Mouse (Mus musculus): ENCODE measurements around the gene Scrt2. TPM values are rescaled to one million over a fixed set of nuclear protein-coding genes. Genes with fewer than 3 reads are reported as not detected.
"Not testable (repeated sequence)": the region's sequence is repeated elsewhere in the genome, so short reads cannot be mapped to it uniquely, and the experiment has no call there.

Scrt2 gene
- polyA plus RNA-seq, 1 experiment from 2014 or later, result 16.9 TPM

- peaks cover 39% of the 10 kb centered on the region for H3K4me1 ChIP-seq (replicated peaks; ENCODE audit: control insufficient read depth, insufficient read depth, low read length)
- H3K4me2 ChIP-seq (ENCODE audit: low read length), result no peak overlapping the region
- H3K9me3 ChIP-seq (ENCODE audit: control insufficient read depth, low read length), result no peaks in the 10 kb centered on the region
- H3K4me3 ChIP-seq (replicated peaks; ENCODE audit: low read length), result no peak overlapping the region
- H3K27ac ChIP-seq (ENCODE audit: low read length), result 0 out of 2 replicates have a peak overlapping the region, but pooled peaks have one; percentile 8
- H3K27me3 ChIP-seq (replicated peaks; ENCODE audit: control insufficient read depth, insufficient read depth, low read length), result no peaks in the 10 kb centered on the region
- WGBS, result 70% methylated on average over 1 of the region's 1 CpGs
- no peaks in the 10 kb centered on the region for H3K36me3 ChIP-seq (ENCODE audit: control insufficient read depth, insufficient read depth)
- no peak overlapping the region for H3K9ac ChIP-seq (replicated peaks; ENCODE audit: low read depth, low read length)
- ATAC-seq, result peak; percentile 23; the same call in 1 of the 2 replicates
Measured at GRCm38 (mm10) chr2:152055406-152055805, 25.9 kb upstream of the Scrt2 start.

DNA sequence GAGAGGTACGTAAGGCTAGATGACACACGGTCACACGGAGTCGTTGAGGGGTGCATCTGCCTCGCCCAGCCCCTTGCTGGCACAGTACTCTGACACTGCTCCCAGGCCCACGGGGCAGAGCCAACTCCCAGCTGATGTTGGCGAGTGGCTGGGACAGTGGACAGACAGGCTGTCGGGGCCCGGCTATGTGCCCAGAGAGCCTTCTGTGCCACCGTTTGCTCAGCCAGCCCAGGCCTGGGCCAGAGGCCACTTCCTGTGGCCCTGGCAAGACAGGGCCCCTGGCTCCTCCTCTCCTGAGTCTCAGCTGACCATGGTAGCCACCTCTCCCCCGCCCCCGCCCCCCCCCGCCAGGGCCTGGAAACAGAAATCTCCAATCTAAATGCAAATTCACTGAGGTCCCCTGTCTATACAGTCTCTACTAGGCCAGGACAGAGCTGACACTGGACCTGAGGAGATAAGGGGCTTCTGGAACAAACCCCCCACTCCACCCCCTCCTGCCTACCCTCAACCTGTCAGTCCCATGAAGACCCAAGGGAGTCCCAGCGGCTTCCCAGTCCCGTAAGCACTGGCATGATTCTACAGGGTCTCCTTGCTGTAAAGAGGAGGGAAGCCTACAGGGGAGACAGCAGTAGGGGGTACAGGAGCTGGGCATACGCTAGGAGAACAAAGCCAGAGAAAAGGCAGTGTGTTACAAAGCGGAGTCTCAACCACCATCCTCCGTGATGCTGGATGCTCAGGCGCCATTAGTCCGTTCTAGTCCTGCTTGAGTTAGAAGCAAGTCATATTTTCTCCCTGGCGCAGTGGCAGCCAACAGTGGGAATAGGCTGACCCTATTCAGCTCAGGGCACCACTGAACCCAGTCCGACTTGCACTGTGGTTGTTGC lies 24.7 kb upstream of the Scrt2 start:
- H3K27ac ChIP-seq (ENCODE audit: low read length), result peak overlapping the region; percentile 29; the same call in 1 of the 2 replicates
- H3K4me1 ChIP-seq (replicated peaks; ENCODE audit: control insufficient read depth, insufficient read depth, low read length), result peaks cover 27% of the 10 kb centered on the region
- H3K4me3 ChIP-seq (replicated peaks; ENCODE audit: low read length), result no peak overlapping the region
- peak; percentile 52 for ATAC-seq
- WGBS, result 55% methylated on average over 19 of the region's 22 CpGs
- no peaks in the 10 kb centered on the region for H3K9me3 ChIP-seq (ENCODE audit: control insufficient read depth, low read length)
- H3K36me3 ChIP-seq (ENCODE audit: control insufficient read depth, insufficient read depth), result no peaks in the 10 kb centered on the region
- no peaks in the 10 kb centered on the region for H3K27me3 ChIP-seq (replicated peaks; ENCODE audit: control insufficient read depth, insufficient read depth, low read length)
- no peak overlapping the region for H3K4me2 ChIP-seq (ENCODE audit: low read length)
- 0 out of 2 replicates have a peak overlapping the region, but pooled peaks have one; percentile 19 for H3K9ac ChIP-seq (replicated peaks; ENCODE audit: low read depth, low read length)

- Histone ChIP-seq H3K9me3 (ENCODE audit: control insufficient read depth, low read length) (no peaks in the 10 kb centered on the region), H3K4me1 (replicated peaks; ENCODE audit: control insufficient read depth, insufficient read depth, low read length) (peaks cover 22% of the 10 kb centered on the region), H3K27me3 (replicated peaks; ENCODE audit: control insufficient read depth, insufficient read depth, low read length) (no peaks in the 10 kb centered on the region), H3K27ac (ENCODE audit: low read length) (no peak overlapping the region), H3K9ac (replicated peaks; ENCODE audit: low read depth, low read length) (0 out of 2 replicates have a peak overlapping the region, but pooled peaks have one; percentile 19), H3K4me3 (replicated peaks; ENCODE audit: low read length) (no peak overlapping the region), H3K4me2 (ENCODE audit: low read length) (no peak overlapping the region), H3K36me3 (ENCODE audit: control insufficient read depth, insufficient read depth) (no peaks in the 10 kb centered on the region)
- WGBS, result 71% methylated on average over 9 of the region's 9 CpGs
- no peak for ATAC-seq
Measured at GRCm38 (mm10) chr2:152057252-152057563, 24.1 kb upstream of the Scrt2 start.

DNA sequence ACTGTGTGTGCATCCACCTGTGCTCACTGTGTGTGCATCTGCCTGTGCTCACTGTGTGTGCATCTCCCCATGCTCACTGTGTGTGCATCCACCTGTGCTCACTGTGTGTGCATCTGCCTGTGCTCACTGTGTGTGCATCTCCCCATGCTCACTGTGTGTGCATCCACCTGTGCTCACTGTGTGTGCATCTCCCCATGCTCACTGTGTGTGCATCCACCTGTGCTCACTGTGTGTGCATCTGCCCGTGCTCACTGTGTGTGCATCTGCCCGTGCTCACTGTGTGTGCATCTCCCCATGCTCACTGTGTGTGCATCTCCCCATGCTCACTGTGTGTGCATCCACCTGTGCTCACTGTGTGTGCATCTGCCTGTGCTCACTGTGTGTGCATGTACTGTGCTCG lies 18.5 kb upstream of the Scrt2 start:
- ATAC-seq; H3K9me3 ChIP-seq (ENCODE audit: control insufficient read depth, low read length); H3K27ac ChIP-seq (ENCODE audit: low read length); H3K4me3 ChIP-seq (replicated peaks; ENCODE audit: low read length); H3K9ac ChIP-seq (replicated peaks; ENCODE audit: low read depth, low read length); H3K4me1 ChIP-seq (replicated peaks; ENCODE audit: control insufficient read depth, insufficient read depth, low read length); H3K36me3 ChIP-seq (ENCODE audit: control insufficient read depth, insufficient read depth); H3K4me2 ChIP-seq (ENCODE audit: low read length); H3K27me3 ChIP-seq (replicated peaks; ENCODE audit: control insufficient read depth, insufficient read depth, low read length): not testable (repeated sequence)
- WGBS, result 91% methylated on average over 3 of the region's 3 CpGs

GRCm38 (mm10) chr2:152068660-152069433 lies 12.5 kb upstream of the Scrt2 start:
- Histone ChIP-seq H3K4me1 (replicated peaks; ENCODE audit: control insufficient read depth, insufficient read depth, low read length) (peaks cover 16% of the 10 kb centered on the region), H3K9ac (replicated peaks; ENCODE audit: low read depth, low read length) (peak overlapping the region; percentile 12; the same call in 1 of the 2 replicates), H3K36me3 (ENCODE audit: control insufficient read depth, insufficient read depth) (no peaks in the 10 kb centered on the region), H3K4me3 (replicated peaks; ENCODE audit: low read length) (no peak overlapping the region), H3K27me3 (replicated peaks; ENCODE audit: control insufficient read depth, insufficient read depth, low read length) (no peaks in the 10 kb centered on the region), H3K4me2 (ENCODE audit: low read length) (no peak overlapping the region), H3K9me3 (ENCODE audit: control insufficient read depth, low read length) (no peaks in the 10 kb centered on the region), H3K27ac (ENCODE audit: low read length) (peak overlapping the region; percentile 80)
- peak; percentile 96 for ATAC-seq
- 10% methylated on average over 11 of the region's 11 CpGs for WGBS

GRCm38 (mm10) chr2:152069434-152069786 lies 11.9 kb upstream of the Scrt2 start:
- peak overlapping the region; percentile 12; the same call in 1 of the 2 replicates for H3K9ac ChIP-seq (replicated peaks; ENCODE audit: low read depth, low read length)
- WGBS, result 26% methylated on average over 9 of the region's 9 CpGs

GRCm38 (mm10) chr2:152069941-152070340 lies 11.4 kb upstream of the Scrt2 start:
- no peak overlapping the region for H3K4me2 ChIP-seq (ENCODE audit: low read length)
- no peaks in the 10 kb centered on the region for H3K36me3 ChIP-seq (ENCODE audit: control insufficient read depth, insufficient read depth)
- peaks cover 17% of the 10 kb centered on the region for H3K4me1 ChIP-seq (replicated peaks; ENCODE audit: control insufficient read depth, insufficient read depth, low read length)
- ATAC-seq, result no peak
- H3K27ac ChIP-seq (ENCODE audit: low read length), result peak overlapping the region; percentile 80
- no peaks in the 10 kb centered on the region for H3K9me3 ChIP-seq (ENCODE audit: control insufficient read depth, low read length)
- no peak overlapping the region for H3K9ac ChIP-seq (replicated peaks; ENCODE audit: low read depth, low read length)
- WGBS, result 62% methylated on average over 2 of the region's 2 CpGs
- no peak overlapping the region for H3K4me3 ChIP-seq (replicated peaks; ENCODE audit: low read length)
- no peaks in the 10 kb centered on the region for H3K27me3 ChIP-seq (replicated peaks; ENCODE audit: control insufficient read depth, insufficient read depth, low read length)

More at GRCm38 (mm10) chr2:152069434-152069786, 11.9 kb upstream of the Scrt2 start:
- no peak overlapping the region for H3K4me3 ChIP-seq (replicated peaks; ENCODE audit: low read length)
- no peak overlapping the region for H3K4me2 ChIP-seq (ENCODE audit: low read length)
- ATAC-seq, result no peak
- H3K27ac ChIP-seq (ENCODE audit: low read length), result peak overlapping the region; percentile 80
- no peaks in the 10 kb centered on the region for H3K27me3 ChIP-seq (replicated peaks; ENCODE audit: control insufficient read depth, insufficient read depth, low read length)
- peaks cover 16% of the 10 kb centered on the region for H3K4me1 ChIP-seq (replicated peaks; ENCODE audit: control insufficient read depth, insufficient read depth, low read length)
- no peaks in the 10 kb centered on the region for H3K9me3 ChIP-seq (ENCODE audit: control insufficient read depth, low read length)
- H3K36me3 ChIP-seq (ENCODE audit: control insufficient read depth, insufficient read depth), result no peaks in the 10 kb centered on the region

GRCm38 (mm10) chr2:152074521-152074920 lies 6.8 kb upstream of the Scrt2 start:
- WGBS, result 75% methylated on average over 2 of the region's 2 CpGs
- ATAC-seq, result no peak

DNA sequence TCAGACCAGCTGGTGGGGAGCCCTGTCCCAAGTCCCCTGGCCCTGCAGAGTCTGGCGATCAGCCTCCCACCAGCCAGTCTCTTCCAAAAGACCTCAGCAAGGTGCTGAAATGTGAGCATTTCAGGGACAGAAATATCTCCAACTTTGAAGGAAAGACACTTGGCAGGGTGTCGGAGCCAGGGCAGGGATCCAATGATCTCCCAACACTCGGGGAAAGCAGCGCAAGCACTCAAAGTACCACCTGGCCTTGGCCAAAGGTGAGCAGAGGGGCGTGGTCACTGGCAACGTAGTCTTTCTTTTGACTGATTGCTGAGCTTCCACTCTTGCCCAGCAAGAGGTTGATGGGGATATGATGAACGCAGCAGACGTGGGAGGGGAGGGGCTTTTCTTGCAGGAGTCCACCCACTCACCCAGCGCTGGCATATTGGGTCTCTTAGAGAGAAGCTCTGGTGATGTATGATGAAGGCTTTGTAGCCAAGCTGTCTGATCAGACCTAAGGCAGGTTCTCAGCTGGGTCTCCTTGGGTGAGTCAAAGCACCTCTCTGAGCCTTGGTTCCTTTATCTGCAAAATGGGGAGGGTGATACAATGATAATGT lies 5.9 kb upstream of the Scrt2 start:
- Histone ChIP-seq H3K27me3 (replicated peaks; ENCODE audit: control insufficient read depth, insufficient read depth, low read length) (no peaks in the 10 kb centered on the region), H3K4me2 (ENCODE audit: low read length) (no peak overlapping the region), H3K9ac (replicated peaks; ENCODE audit: low read depth, low read length) (no peak overlapping the region), H3K4me3 (replicated peaks; ENCODE audit: low read length) (no peak overlapping the region), H3K4me1 (replicated peaks; ENCODE audit: control insufficient read depth, insufficient read depth, low read length) (peaks cover 25% of the 10 kb centered on the region), H3K27ac (ENCODE audit: low read length) (no peak overlapping the region), H3K9me3 (ENCODE audit: control insufficient read depth, low read length) (no peaks in the 10 kb centered on the region), H3K36me3 (ENCODE audit: control insufficient read depth, insufficient read depth) (no peaks in the 10 kb centered on the region)
- ATAC-seq, result no peak
- 52% methylated on average over 9 of the region's 9 CpGs for whole genome bisulfite sequencing

More at GRCm38 (mm10) chr2:152074521-152074920, 6.8 kb upstream of the Scrt2 start:
- H3K4me3 ChIP-seq (replicated peaks; ENCODE audit: low read length), result no peak overlapping the region
- no peak overlapping the region for H3K27ac ChIP-seq (ENCODE audit: low read length)
- H3K9me3 ChIP-seq (ENCODE audit: control insufficient read depth, low read length), result no peaks in the 10 kb centered on the region
- H3K4me1 ChIP-seq (replicated peaks; ENCODE audit: control insufficient read depth, insufficient read depth, low read length), result peaks cover 24% of the 10 kb centered on the region
- no peaks in the 10 kb centered on the region for H3K36me3 ChIP-seq (ENCODE audit: control insufficient read depth, insufficient read depth)
- no peaks in the 10 kb centered on the region for H3K27me3 ChIP-seq (replicated peaks; ENCODE audit: control insufficient read depth, insufficient read depth, low read length)
- no peak overlapping the region for H3K4me2 ChIP-seq (ENCODE audit: low read length)
- H3K9ac ChIP-seq (replicated peaks; ENCODE audit: low read depth, low read length), result no peak overlapping the region
